Mouse (Mus musculus) neural tube, embryonic 10.5 days (tissue): ENCODE data around the gene Cep83.
A peak's percentile ranks its signal among the peaks of the same experiment; 100 is the strongest.

Experiments
- DNase-seq: peaks from one replicate; pipeline ENCODE4 v3.0.0-alpha.2; 2017; ENCODE audit warnings: low spot score; ENCODE audit errors: extremely low spot score

Cep83 gene

DNA sequence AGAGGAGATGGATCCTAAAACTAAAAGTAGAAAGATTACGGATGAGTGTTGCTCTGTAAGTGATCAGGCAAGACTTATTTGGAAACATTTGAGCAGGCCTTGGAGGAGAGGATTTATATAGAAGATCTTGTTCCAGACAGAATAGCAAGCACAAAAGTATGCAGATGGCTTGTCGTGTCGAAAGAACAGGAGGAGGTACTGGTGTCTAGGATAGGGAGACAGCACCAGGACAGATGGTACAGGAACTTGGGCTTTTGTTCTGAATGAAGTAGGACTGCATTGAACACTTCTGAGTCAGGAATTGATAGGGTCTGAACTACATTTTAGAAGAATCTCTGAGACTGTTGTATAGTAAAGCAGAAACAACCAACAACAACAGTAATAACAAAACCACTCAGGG is 89.1 kb downstream of the Cep83 start:
- DNase-seq = no peak

DNA sequence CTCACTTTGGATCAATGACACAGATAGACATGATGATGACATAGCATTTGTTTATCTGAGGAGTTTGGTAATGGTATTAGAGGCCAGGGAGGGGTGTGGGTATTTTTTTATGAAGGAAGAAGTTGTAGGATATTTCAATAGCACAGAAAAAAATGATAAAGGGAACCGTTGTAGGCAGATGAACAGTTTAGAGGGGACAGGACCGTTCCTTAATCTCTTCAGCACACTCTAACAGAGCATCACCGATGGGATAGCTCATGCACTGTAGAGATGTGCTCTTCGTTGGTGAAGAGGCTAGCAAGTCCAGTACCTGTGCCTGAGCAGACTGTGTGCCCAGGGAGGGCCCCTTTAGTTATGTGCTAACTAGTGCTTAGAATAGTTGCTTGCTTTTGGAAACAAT is 90.9 kb downstream of the Cep83 start:
- DNase-seq = no peak

DNA sequence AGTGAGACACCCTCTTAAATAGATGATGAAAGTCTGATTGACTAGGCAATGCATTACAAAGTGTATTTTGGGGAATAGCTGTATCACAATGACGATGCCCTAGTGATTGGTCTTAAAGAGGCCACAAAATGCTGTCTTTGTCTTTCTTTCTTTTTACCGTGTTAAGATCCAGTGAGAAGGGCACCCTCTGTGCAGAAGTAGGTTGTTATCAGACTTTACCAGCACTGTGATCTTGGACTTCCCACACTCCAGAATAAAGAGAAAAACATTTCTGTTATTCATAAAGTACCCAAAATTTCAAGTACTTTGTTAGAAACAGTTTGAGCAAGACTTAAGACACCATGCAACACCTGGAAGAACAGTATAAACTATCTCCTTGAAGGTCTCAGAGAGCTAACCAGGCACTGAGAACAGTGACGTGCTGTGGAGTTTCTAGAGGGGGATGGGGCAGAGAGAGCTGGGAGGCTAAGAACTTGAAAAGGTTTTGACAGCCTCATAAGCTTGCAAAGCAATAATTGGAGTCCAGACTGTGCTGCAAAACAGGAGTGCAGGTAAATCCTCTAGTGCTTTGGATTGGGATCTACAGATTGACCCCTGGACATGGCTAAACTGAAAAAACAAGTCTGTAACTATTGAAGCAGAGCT is 92.3 kb downstream of the Cep83 start:
- DNase-seq = no peak

DNA sequence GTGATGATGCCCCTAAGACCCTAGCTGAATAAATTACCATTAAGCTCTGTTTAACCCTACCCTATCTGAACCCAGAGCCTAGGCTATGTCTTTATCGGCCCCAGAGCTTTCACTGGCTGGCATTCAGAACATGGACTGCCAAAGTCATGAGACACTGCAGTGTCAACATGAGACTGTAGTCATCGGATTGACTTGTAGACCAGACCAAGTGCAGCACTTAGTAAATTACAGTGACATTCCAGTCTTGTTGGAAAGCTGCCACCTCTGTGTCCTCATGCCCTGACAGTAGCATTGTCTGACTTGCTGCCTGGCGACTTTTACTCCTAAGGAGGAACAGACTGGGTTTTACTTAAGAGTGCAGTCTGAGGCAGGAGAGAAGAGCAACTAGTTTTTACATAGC is 100.8 kb downstream of the Cep83 start:
- no peak for DNase-seq

DNA sequence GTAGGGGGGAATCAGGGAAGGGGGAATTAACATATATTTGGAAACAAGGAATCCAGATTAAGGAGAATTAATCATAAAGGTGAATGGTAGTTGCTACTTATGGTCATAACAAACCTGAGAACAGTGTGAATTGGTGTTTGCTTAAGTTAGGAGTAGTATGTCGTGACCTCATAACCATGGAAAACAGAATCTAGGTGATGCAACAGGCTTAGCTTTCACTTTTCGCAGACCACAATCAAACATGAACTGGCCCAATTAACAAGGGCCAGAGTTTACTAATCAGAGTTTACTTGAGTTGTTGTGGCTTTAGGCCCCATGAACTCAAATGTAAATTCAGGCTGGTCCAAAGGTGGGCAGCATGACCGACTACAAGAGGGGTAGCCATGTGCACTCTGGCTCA is 105.5 kb downstream of the Cep83 start:
- DNase-seq = no peak

DNA sequence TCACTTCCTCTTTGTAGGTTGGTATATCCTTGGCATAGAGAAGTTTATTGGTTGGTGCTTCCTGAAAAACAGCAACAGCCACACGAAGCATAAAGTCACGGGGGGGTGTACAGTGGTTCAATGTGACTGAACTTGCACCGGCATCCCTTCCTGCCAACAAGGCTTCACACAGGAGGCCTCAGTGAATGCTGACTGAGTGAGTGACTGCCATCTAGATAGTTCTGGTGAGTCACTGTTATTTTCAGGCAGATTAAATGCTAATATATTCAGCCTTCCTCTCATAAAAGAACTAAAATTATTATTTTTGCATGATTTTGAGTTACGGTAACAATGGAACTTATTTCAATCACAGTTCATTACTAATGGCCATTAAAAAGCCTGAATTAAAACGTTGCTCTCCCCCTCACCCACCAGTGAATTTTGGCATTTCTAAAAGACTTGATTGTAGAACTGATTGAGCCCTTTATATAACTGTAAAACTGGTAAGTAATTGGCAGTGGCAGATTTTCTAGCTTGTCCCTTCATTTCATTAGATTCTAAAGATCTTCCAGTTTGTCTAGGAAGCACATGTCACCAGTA is 106.3 kb downstream of the Cep83 start:
- DNase-seq = no peak

DNA sequence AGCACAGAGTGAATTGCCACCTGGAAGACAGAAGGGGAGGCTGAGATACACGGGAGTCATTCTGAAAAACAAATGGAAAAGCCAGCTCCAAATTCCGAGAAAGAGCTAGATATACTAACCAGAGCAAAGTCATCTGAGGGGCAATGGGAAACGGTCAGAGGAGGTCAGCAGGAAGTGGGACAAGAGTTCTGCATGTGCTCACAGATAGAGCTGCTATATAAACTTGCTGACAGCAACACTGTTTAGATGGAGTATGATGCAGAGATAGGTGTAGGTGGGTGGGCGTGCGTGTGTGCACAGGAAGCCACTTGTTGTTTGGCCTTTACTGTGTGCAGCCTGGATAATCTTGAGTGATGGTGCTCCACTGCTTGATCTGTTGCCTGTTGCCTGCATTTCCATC is 109.7 kb downstream of the Cep83 start:
- no peak for DNase-seq

DNA sequence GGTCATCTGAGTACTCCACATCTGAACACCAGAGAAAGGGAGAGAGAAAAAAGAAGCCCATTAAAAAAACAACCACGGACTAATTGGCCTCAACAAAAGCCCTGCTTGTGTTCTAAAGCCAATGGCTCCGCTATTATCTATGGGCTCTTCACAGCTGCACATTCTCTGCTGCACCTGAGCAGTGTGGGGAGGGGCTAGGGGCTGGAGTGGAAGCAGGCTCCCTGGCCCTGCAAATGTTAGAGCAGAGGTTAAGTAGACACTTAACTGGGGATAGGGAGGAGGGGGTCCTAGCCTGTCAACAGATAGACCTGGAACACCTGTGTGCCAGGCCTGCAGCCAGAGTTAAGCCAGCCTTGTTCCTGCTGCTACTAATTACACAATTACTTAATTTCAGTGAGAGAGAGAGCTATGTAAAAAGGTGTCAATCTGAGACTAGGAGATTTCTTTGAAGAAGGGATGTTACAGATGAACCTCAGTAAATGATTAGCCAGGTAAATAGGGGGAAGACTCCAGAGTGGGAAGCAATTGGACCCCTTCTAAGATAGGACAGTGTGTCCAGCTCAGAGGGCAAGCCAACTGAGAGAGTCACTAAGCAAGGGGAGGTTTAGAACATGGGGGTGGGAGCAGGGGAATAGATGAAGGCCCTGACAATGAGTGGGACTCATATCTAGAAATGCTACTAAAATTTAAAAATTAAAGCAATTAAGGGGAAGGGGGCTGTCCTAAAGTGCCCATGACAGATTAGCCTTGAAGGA is 111.2 kb downstream of the Cep83 start:
- no peak for DNase-seq

DNA sequence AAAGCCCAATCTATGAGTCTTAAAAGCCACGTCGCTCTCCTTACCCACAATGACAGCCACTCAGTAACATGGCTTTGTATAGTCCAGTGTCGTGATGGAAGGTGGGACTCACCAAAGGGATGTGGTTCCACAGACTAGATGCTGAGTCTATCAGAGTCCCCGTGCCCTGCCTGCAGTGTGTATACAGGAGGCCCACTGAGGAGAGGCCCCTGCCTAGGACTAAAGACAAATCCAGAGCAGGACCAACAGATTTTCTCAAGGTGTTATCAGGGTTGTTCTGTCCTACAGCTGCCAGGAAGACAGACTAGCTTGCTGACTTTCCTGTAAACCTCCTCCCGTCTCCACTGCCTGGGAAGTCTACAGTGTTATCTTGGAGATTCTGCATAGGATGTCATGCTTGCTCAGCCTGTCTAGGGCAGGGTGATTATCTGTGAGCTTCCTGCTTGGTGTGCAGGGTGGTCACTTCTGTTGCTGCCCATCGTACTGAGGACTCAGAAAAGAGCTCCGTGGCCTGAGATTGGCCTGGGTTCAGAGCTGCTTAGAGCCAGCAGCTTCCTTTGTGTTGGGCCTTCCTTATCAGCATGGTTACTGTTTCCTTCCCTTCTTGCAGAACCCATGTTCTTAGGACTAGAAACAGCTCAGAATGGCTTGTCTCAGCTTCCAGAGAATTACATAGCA is 112.4 kb downstream of the Cep83 start:
- DNase-seq = no peak

DNA sequence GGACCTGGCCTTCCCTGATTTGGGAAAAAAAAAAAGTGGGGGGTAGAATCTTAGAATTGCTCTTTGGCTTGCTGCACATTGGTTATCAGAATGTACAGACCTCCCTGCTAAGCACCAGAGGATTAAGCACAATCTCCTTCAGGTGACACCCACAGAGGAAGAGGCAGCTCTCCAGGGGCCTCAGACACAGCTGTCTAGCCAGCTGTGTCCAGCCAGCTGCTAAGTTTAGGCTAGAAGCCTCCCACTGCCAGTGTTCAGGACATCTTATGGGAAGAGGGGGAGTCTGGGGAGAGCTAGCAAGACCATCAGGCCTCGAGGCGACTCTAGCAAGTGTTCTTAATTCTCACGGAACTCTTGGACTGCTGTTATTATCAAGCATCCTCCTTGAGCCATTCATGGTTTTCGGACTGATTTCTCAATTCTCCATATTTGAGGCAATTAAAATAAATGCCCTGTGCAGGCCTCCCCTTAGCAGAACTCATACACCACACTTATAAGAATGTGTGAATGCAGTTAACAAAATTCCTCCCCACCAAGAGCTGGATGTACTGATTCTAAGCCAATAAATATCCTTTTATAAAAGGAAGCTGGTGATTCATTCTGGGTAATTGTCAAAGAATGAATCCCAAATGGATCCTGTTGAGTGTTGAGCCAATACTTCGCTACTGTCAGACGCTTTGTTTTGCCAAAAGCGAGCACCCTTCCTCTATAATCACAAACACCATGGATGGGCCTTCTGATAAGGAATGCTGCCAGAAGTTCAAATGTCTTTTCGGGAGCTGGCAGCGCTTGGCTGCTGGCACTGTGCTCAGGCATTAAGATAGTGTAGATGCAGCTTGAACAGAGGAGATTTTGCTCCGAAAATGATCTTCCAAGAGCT is 115.8 kb downstream of the Cep83 start:
- DNase-seq = no peak

DNA sequence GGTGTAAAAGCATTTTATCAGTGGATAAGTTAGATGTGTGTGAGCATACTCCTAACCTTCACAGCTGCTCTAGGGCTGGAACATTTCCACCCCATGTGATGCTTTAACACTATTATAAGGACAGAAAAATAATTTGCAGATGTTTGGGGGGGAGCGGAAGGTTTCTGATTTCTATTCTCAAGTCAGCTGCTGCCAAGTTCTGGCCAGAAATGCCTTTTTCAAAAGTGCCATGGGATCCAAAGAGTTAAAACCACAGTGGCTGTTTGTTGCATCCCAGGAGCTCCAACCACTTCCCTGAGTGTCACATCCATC is 116.4 kb downstream of the Cep83 start:
- no peak for DNase-seq

DNA sequence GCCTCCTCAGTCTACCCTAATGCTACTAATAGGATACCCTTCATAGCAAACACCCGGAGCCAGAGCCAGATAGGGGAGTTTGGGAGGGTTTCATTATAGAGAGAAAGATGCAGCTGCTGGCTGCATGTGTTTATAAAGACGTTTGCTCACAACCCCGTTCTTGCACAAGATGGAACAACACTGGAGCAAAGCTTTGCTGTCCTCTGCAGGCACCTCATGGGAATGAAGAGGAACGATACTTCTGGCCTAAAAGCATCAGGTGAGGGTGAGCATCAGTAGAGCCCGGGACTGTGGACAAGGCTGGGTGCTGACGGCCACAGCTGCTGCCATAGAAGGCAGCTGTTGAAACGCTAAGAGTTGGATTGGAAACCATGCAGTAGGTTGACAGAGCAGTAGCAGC is 118.9 kb downstream of the Cep83 start:
- DNase-seq = no peak

DNA sequence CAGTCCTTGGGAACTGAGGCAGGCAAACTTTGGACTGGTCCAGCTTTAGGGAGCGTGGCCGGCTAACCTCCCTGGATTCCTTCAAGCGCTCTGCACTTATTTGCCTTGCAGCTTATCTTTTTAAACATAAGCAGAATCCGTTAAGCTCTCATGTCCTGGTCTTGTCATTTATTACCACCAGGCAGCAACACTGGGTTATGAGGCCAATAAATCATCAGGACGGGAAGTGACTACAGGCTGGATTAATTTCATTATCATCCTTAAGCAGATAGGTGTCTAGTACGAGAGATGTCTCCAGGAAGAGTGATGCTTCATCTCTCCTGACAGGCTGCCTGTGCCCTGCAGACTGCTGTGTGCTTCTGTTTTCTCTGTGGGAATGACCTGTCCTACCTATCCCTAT is 119.8 kb downstream of the Cep83 start:
- DNase-seq = no peak

DNA sequence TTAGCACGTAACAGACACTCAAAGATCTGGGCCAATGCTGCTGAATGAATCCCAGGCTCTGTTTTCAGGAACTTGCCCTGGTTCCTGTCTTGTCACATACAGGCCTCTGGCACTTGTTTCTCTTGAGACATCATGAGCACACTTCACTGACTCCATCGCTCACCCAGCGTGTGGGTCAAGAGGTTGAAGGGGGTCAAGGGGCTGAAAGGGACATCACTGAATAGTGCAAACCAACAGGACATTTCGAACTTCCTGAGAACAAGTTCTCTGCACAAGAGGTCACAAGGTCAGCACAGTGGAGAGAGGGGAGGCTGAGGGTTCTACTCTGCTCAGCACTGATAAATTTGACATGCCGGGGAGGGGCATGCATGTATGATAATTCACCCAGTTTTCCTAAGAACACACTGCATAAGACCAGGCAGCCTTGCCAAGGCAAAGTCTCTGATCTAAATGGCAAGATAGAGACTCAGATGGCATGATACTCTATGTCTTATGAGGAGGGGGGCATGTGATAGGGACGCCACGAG is 121.6 kb downstream of the Cep83 start:
- no peak for DNase-seq

DNA sequence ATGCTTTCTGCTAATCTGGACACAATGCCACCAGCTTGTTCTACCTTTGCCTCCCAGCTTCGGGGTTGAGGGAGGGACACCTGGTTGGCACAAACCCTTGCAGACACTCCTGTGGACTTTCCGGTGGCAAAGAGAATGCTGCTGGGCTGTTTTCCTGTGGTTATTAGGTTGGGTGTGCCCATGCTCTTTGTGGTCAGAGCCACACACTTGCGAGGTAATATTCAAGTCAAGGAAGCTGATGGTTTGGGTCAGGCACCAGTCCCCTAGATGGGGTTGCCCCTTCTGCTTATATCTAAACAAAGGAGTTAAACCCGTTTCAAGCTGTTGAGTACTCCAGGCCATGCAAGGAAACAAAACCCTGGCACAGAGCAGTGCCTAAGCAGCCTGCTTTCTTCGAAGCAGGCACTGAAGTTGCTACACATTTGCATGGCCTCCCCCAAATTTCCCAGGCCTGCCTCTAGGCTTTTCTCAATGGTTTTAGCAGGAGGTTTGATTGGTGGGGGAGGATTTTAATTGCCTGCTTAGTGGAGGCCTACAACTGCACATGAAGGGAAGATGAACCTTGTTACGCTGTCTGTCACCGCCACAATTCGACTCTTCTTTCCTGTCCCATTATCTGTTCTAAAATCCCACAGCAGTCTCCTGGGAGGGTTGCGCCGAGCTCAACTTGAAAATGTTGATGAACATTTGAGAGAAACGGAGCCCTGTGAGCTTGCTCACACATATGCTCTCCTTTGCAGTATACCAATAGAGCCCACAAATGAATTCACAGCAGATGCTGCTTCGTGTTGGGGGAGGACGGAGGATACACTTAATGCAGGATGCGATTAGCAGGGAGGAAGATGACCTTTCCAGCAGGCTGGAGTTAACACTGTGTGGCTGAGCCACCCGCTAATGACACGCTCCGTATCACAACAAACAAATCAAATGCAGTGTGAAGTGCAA is 123.7 kb downstream of the Cep83 start:
- no peak for DNase-seq

DNA sequence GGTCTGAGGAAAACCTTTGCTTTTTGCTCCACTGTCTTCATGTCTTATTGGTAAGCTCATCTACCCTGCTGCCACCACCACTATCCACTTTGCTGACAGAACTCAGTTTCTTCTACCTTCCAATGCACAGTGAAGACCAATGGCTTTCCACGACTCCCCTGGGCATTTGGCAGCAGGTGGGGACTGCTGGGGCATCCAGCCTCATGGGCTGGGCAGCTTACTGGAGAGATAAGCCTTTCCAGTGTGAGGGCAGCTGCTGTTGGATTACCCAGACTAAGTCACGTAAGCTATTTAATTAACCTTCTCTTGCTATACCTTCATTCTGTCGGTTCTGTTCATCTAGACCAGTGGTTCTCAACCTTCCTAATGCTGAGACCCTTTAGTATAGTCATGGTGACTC is 129.7 kb downstream of the Cep83 start:
- no peak for DNase-seq

DNA sequence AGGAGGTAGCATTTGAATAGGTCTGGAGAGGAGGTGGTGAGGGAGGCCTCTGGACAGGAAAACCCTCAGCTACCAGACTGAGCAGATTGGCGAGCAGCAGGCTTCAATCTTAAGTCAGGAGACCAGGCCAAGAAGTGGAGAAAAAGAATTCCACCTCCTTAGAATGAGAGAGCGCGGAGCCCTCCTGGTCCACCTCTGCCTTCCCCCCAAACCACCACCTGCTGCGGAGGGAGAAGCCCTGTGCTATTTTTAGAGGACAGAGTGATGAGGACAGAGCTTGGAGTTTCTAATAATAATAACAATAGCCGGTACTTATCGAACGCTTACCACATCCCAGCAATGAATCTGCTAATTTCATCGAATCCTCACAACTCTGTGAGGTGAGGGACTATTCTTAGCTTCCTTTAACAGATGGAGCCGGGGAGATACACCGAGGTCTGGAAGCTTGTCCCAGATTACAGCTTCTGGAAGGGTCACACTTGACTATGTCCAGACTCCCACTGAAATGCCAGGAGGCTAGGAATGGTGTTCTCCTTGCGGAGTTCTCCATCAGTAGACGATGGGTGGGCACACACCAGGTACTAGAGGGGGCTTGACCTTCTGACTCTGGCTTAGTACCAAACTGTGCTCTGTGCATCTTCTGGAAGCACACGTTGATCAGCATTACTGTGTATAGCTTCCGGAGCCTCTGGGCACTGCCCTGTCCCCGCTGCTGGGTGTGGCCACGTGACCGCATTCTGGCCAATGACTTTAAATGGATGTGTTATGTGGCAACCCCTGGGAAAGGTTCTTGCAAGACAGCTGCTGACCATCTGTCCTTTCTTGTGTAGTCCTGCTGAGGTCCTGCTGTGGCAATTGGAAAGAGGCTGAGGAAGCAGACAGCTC is 130.6 kb downstream of the Cep83 start:
- DNase-seq = peak; percentile 29

DNA sequence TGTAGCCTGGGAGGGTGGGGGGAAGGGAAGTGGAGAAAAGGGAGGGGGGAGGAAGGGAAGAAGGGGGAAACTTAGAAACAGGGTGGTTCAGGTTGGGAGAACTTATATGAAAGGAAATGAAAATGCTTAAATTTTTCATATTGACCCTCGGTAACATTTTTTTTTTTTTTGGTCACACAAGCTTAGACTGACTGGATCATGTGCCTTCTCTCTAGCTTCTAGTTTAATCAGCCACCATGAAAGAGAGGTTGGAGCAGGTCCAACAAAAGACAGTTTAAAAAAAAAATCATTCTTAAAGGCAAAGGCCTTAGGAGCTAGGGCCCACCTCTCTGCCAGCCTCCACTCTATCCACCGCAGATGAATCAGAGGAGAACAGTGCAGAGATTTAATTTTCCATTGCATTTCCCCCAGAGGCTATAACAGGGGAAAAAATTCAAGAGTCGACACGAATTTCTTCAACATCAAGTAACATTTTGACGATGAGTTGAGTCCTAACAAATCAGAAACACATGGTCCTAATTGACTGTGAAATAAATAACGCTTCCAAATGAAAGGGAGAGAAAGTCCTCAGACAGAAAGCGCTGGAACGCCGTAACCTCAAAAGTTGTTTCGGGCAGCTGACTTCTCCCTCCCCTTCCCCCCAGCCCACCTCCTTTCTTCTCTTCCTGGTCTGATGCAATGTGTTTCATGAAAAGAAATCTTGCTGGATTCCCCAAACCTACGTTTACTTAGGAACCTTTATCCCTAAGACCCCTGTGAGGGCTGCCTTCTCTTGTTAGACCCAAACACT is 135.7 kb downstream of the Cep83 start:
- DNase-seq = no peak
